ENCODE assay signal across 8 mouse cellular contexts in the genomic region with DNA sequence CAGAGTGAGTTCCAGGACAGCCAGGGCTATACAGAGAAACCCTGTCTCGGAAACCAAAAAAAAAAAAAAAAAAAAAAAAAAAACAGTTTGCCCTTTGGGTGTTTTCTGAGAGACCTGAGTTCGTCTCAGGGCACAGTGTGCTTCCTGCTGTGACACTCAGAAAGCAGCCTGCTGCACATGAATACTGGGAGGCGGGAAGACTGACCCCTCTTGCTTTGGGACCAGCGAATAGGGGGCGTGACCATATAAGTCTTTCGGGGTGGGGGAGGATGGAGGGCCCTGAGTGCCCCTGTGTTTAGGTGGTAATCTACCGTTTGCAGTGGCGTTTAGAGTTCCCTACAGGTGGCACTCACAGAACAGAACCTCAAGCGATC. TPM values are rescaled to one million over a fixed set of nuclear protein-coding genes. Genes with fewer than 3 reads are reported as not detected.
DNase-seq lines count a peak whose midpoint lies in the region; ATAC-seq and TF ChIP-seq lines count a peak whose summit lies in the region.

No protein-coding gene starts in this region.

- H3K9me3 ChIP-seq in lung, postnatal 0 days (ENCODE audit: low read length), result no peaks in the 10 kb centered on the region
- H3K9me3 ChIP-seq in embryonic facial prominence, embryonic 14.5 days (ENCODE audit: control insufficient read depth, low read length), result no peaks in the 10 kb centered on the region
- H3K9me3 ChIP-seq in limb, embryonic 11.5 days (ENCODE audit: control insufficient read depth, low read length), result no peaks in the 10 kb centered on the region

- no peaks in the 10 kb centered on the region for H3K36me3 ChIP-seq in lung, postnatal 0 days (ENCODE audit: insufficient read depth, low read length)
- no peaks in the 10 kb centered on the region for H3K36me3 ChIP-seq in embryonic facial prominence, embryonic 14.5 days (ENCODE audit: control insufficient read depth, insufficient read depth, low read length)
- no peaks in the 10 kb centered on the region for H3K36me3 ChIP-seq in limb, embryonic 11.5 days (ENCODE audit: control insufficient read depth, insufficient read depth, low read length)

- H3K27me3 ChIP-seq in lung, postnatal 0 days (replicated peaks; ENCODE audit: insufficient read depth, low read length), result no peaks in the 10 kb centered on the region
- H3K27me3 ChIP-seq in embryonic facial prominence, embryonic 14.5 days (replicated peaks; ENCODE audit: control insufficient read depth, insufficient read depth, low read length), result peaks cover 4% of the 10 kb centered on the region; the same call in 1 of the 2 replicates
- peaks cover 12% of the 10 kb centered on the region; the same call in 1 of the 2 replicates for H3K27me3 ChIP-seq in limb, embryonic 11.5 days (ENCODE audit: control insufficient read depth, insufficient read depth, low read length)

- no peak for DNase-seq in lung, postnatal 0 days (ENCODE audit: low spot score)
- DNase-seq in lung, postnatal 25 days (ENCODE audit: low spot score), result no peak
- DNase-seq in embryonic facial prominence, embryonic 14.5 days (ENCODE audit: low spot score), result no peak
- DNase-seq in limb, embryonic 11.5 days (ENCODE audit: low spot score), result no peak
- no peak for DNase-seq in ovary, postnatal 10 days (ENCODE audit: low spot score)
- no peak for DNase-seq in cerebellum, postnatal 14 days
- DNase-seq in thymus, postnatal 10 days (ENCODE audit: low spot score in 2 of 2), result no peak

- H3K4me3 ChIP-seq in lung, postnatal 0 days (ENCODE audit: low read depth, low read length), result peak overlapping the region; percentile 45; the same call in 1 of the 2 replicates
- H3K4me3 ChIP-seq in embryonic facial prominence, embryonic 14.5 days (ENCODE audit: low read depth, low read length), result peak overlapping the region; percentile 55
- peak overlapping the region; percentile 42 for H3K4me3 ChIP-seq in limb, embryonic 11.5 days (ENCODE audit: low read depth, low read length)
- peak overlapping the region; percentile 56 for H3K4me3 ChIP-seq in olfactory bulb, adult 2 months (ENCODE audit: insufficient read depth, low read depth, low read length)

- no peak overlapping the region for H3K9ac ChIP-seq in lung, postnatal 0 days (replicated peaks; ENCODE audit: low read depth)
- H3K9ac ChIP-seq in embryonic facial prominence, embryonic 14.5 days (ENCODE audit: low read depth, low read length), result 0 out of 2 replicates have a peak overlapping the region, but pooled peaks have one; percentile 48
- peak overlapping the region; percentile 35 for H3K9ac ChIP-seq in limb, embryonic 11.5 days (ENCODE audit: low read length)

- H3K4me2 ChIP-seq in lung, postnatal 0 days (replicated peaks; ENCODE audit: low read depth, low read length), result peak overlapping the region; percentile 78
- peak overlapping the region; percentile 88 for H3K4me2 ChIP-seq in embryonic facial prominence, embryonic 14.5 days (ENCODE audit: low read depth, low read length)
- H3K4me2 ChIP-seq in limb, embryonic 11.5 days (ENCODE audit: low read depth, severe bottlenecking), result peak overlapping the region; percentile 75

- no peak for TF ChIP-seq POLR2A in olfactory bulb, adult 2 months (IDR thresholded peaks at IDR 0.05; ENCODE audit: insufficient read depth, low read depth, low read length)

- TF ChIP-seq CTCF in lung, postnatal 0 days (IDR thresholded peaks at IDR 0.05), result no peak
- no peak for TF ChIP-seq CTCF in olfactory bulb, adult 2 months (IDR thresholded peaks at IDR 0.05; ENCODE audit: insufficient read depth, low read depth, low read length)

- no peak for ATAC-seq in lung, postnatal 0 days
- ATAC-seq in embryonic facial prominence, embryonic 14.5 days (ENCODE audit: low read depth), result no peak; the same call in 1 of the 2 replicates
- no peak for ATAC-seq in limb, embryonic 11.5 days (ENCODE audit: insufficient number of reproducible peaks, low FRiP score, low TSS enrichment, low read depth)

- TF ChIP-seq EP300 in lung, postnatal 0 days (IDR thresholded peaks at IDR 0.05), result no peak

- WGBS in lung, postnatal 0 days, result 8% methylated on average over 9 of the region's 9 CpGs
- WGBS in embryonic facial prominence, embryonic 14.5 days, result 5% methylated on average over 8 of the region's 9 CpGs
- 4% methylated on average over 8 of the region's 9 CpGs for WGBS in limb, embryonic 11.5 days
- WGBS in olfactory bulb, adult 2 months, result 10% methylated on average over 9 of the region's 9 CpGs

- no peak overlapping the region for H3K27ac ChIP-seq in lung, postnatal 0 days (ENCODE audit: low read length)
- H3K27ac ChIP-seq in embryonic facial prominence, embryonic 14.5 days (replicated peaks; ENCODE audit: low read depth, low read length), result no peak overlapping the region
- H3K27ac ChIP-seq in limb, embryonic 11.5 days (replicated peaks; ENCODE audit: low read depth, low read length), result no peak overlapping the region
- H3K27ac ChIP-seq in olfactory bulb, adult 2 months (ENCODE audit: insufficient read depth, low read depth, low read length), result no peak overlapping the region

- H3K4me1 ChIP-seq in lung, postnatal 0 days (ENCODE audit: insufficient read depth, low read depth, low read length), result peaks cover 4% of the 10 kb centered on the region; the same call in 1 of the 2 replicates
- H3K4me1 ChIP-seq in embryonic facial prominence, embryonic 14.5 days (ENCODE audit: control insufficient read depth, insufficient read depth, low read length), result no peaks in the 10 kb centered on the region; the same call in 1 of the 2 replicates
- H3K4me1 ChIP-seq in limb, embryonic 11.5 days (ENCODE audit: control insufficient read depth, insufficient read depth, low read length), result peaks cover 8% of the 10 kb centered on the region; the same call in 1 of the 2 replicates
- H3K4me1 ChIP-seq in olfactory bulb, adult 2 months (ENCODE audit: control insufficient read depth, insufficient read depth, low read length), result peaks cover 9% of the 10 kb centered on the region

RNA-seq across cellular contexts. Expression of a gene that starts 0.6 kb away (rescaled TPM):
- polyA plus RNA-seq in lung, postnatal 0 days (2015; fragmentation: Nextera tagmentation; extraction: Ambion mirVana), result 12.9 and 16.8 TPM in 2 replicates
- polyA plus RNA-seq in embryonic facial prominence, embryonic 14.5 days (2014; fragmentation: Nextera tagmentation; extraction: Ambion mirVana), result 20.3 and 21.2 TPM in 2 replicates
- 9.4 and 9.7 TPM in 2 replicates for polyA plus RNA-seq in limb, embryonic 11.5 days (2014; fragmentation: Nextera tagmentation; extraction: Ambion mirVana)
- 245 and 415 TPM in 2 replicates for polyA plus RNA-seq in olfactory bulb, adult 2 months (2012; ENCODE audit: insufficient read depth, insufficient read length, low replicate concordance, missing spikeins)

Comparison
In these comparisons a context has a peak if more than half of its experiments do, and no peak if none do; other contexts are left out.
1. RNA of a gene that starts 0.6 kb away (polyA plus RNA-seq): 245 to 415 TPM in olfactory bulb, adult 2 months; 20.3 to 21.2 TPM in embryonic facial prominence, embryonic 14.5 days, 12.9 to 16.8 TPM in lung, postnatal 0 days and 9.4 to 9.7 TPM in limb, embryonic 11.5 days; every median in the first group is over 10 times any median in the second.
2. Peak in every context shown above with its lines, with median percentiles within 50 percentile points of each other: H3K4me2 ChIP-seq and H3K4me3 ChIP-seq.